19 mouse cellular contexts compared by ENCODE assay signal in the genomic region with DNA sequence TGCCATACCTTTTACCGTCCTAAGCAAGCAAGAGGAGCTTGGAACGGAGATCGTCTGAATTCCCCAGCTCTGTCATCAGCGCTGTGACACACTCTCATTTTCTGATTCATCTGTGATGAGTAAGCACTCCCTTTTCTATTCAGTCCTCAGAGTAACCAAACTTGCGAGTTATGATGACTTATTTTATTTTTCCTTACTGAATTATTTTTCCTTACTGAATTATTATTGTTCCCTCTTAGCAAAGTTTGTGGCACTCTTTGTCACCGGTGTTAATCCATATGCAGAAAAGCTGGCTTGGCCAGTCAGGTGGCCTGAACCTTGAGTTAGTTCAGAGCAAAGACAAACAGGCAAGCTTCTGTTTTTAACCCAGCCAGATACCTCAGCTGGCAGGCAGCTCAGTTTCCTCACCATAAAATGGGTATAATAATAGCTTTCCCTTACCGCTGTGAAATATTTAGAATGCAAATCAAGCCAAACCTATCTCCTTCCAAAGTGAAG.
A peak's percentile ranks its signal among the peaks of the same experiment; 100 is the strongest.
DNase-seq lines count a peak whose midpoint lies in the region; ATAC-seq and TF ChIP-seq lines count a peak whose summit lies in the region.
"Had no signal": no experiment of that assay in that cellular context is flagged by ENCODE, and none has a peak within 500 bp of the region (broad histone marks: within the 10 kb centered on the region; RNA-seq: fewer than 3 reads in every experiment).

No protein-coding gene starts in this region.

- no peaks in the 10 kb centered on the region for H3K27me3 ChIP-seq in stomach, embryonic 16.5 days (ENCODE audit: control insufficient read depth, insufficient read depth, low read length)
- no peaks in the 10 kb centered on the region for H3K27me3 ChIP-seq in stomach, postnatal 0 days (ENCODE audit: control insufficient read depth, insufficient read depth, low read length)
- no peaks in the 10 kb centered on the region for H3K27me3 ChIP-seq in hindbrain, embryonic 10.5 days (ENCODE audit: insufficient read depth, poor library complexity, severe bottlenecking)
- H3K27me3 ChIP-seq: embryonic facial prominence, embryonic 12.5 days; liver, embryonic 15.5 days; neural tube, embryonic 12.5 days; stomach, embryonic 15.5 days had no signal

- H3K4me2 ChIP-seq in stomach, embryonic 16.5 days (ENCODE audit: low read depth, low read length), result no peak overlapping the region
- no peak overlapping the region for H3K4me2 ChIP-seq in stomach, postnatal 0 days (replicated peaks; ENCODE audit: low read depth)
- H3K4me2 ChIP-seq: embryonic facial prominence, embryonic 12.5 days; liver, embryonic 15.5 days; neural tube, embryonic 12.5 days; stomach, embryonic 15.5 days had no signal

- peak; percentile 40 for DNase-seq in adrenal gland, postnatal 14 days
- no peak for DNase-seq in adrenal gland, postnatal 4 days (ENCODE audit: low spot score in 2 of 2)
- no peak for DNase-seq in stomach, postnatal 0 days (ENCODE audit: low spot score)
- DNase-seq in urinary bladder, postnatal 14 days (ENCODE audit: low spot score), result no peak
- DNase-seq in hindbrain, embryonic 10.5 days (ENCODE audit: low spot score), result no peak
- DNase-seq: cerebellum, adult 9-10 months; gastrocnemius, postnatal 14 days; kidney, adult 2 months; kidney, postnatal 25 days; layer of hippocampus, adult 9-11 months; spleen, adult 18-20 months; thymus, postnatal 14 days had no signal

- no peak for TF ChIP-seq EP300 in stomach, postnatal 0 days (optimal IDR thresholded peaks at IDR 0.05)

- no peak for ATAC-seq in stomach, embryonic 16.5 days (ENCODE audit: insufficient read depth, low FRiP score)
- ATAC-seq in stomach, postnatal 0 days (ENCODE audit: low FRiP score, low TSS enrichment), result no peak

- H3K27ac ChIP-seq in stomach, embryonic 16.5 days (ENCODE audit: low read length), result peak overlapping the region; percentile 2; the same call in 1 of the 2 replicates
- H3K27ac ChIP-seq in stomach, postnatal 0 days (replicated peaks), result no peak overlapping the region
- peak overlapping the region; percentile 39; the same call in 1 of the 2 replicates for H3K27ac ChIP-seq in brown adipose tissue, adult 24 weeks (replicated peaks; ENCODE audit: low read depth, low read length)
- H3K27ac ChIP-seq in hindbrain, embryonic 10.5 days, result no peak overlapping the region
- H3K27ac ChIP-seq: embryonic facial prominence, embryonic 12.5 days; liver, embryonic 15.5 days; neural tube, embryonic 12.5 days; stomach, embryonic 15.5 days had no signal

- no peak for TF ChIP-seq CTCF in stomach, postnatal 0 days (IDR thresholded peaks at IDR 0.05; ENCODE audit: low read depth)

- H3K36me3 ChIP-seq in stomach, embryonic 16.5 days (ENCODE audit: control insufficient read depth, insufficient read depth, low read length), result no peaks in the 10 kb centered on the region
- H3K36me3 ChIP-seq in stomach, postnatal 0 days (ENCODE audit: control insufficient read depth, insufficient read depth, low read length), result no peaks in the 10 kb centered on the region
- no peaks in the 10 kb centered on the region for H3K36me3 ChIP-seq in hindbrain, embryonic 10.5 days
- H3K36me3 ChIP-seq: embryonic facial prominence, embryonic 12.5 days; G1E; liver, embryonic 15.5 days; neural tube, embryonic 12.5 days; stomach, embryonic 15.5 days had no signal

- no peak overlapping the region for H3K4me3 ChIP-seq in stomach, embryonic 16.5 days (replicated peaks; ENCODE audit: low read length)
- H3K4me3 ChIP-seq in stomach, postnatal 0 days (ENCODE audit: low read depth, low read length), result no peak overlapping the region
- no peak overlapping the region for H3K4me3 ChIP-seq in brown adipose tissue, adult 24 weeks (ENCODE audit: insufficient read depth, low read depth, low read length)
- no peak overlapping the region for H3K4me3 ChIP-seq in hindbrain, embryonic 10.5 days
- H3K4me3 ChIP-seq: embryonic facial prominence, embryonic 12.5 days; liver, embryonic 15.5 days; neural tube, embryonic 12.5 days; stomach, embryonic 15.5 days had no signal

- no peaks in the 10 kb centered on the region for H3K9me3 ChIP-seq in stomach, embryonic 16.5 days (replicated peaks; ENCODE audit: control insufficient read depth, low read length)
- H3K9me3 ChIP-seq in stomach, postnatal 0 days (ENCODE audit: control insufficient read depth, low read length), result no peaks in the 10 kb centered on the region
- no peaks in the 10 kb centered on the region for H3K9me3 ChIP-seq in hindbrain, embryonic 10.5 days
- H3K9me3 ChIP-seq: embryonic facial prominence, embryonic 12.5 days; G1E; liver, embryonic 15.5 days; neural tube, embryonic 12.5 days; stomach, embryonic 15.5 days had no signal

- H3K4me1 ChIP-seq in stomach, embryonic 16.5 days (ENCODE audit: control insufficient read depth, insufficient read depth, low read length), result no peaks in the 10 kb centered on the region
- H3K4me1 ChIP-seq in stomach, postnatal 0 days (replicated peaks; ENCODE audit: control insufficient read depth, insufficient read depth), result no peaks in the 10 kb centered on the region
- peaks cover 17% of the 10 kb centered on the region for H3K4me1 ChIP-seq in brown adipose tissue, adult 24 weeks (ENCODE audit: control insufficient read depth, insufficient read depth, insufficient read length, low read length)
- peaks cover 21% of the 10 kb centered on the region for H3K4me1 ChIP-seq in hindbrain, embryonic 10.5 days (replicated peaks)
- H3K4me1 ChIP-seq: liver, embryonic 15.5 days had no signal

- H3K9ac ChIP-seq in stomach, embryonic 16.5 days (ENCODE audit: low read length), result no peak overlapping the region
- no peak overlapping the region for H3K9ac ChIP-seq in stomach, postnatal 0 days (ENCODE audit: low read length)
- H3K9ac ChIP-seq: embryonic facial prominence, embryonic 12.5 days; liver, embryonic 15.5 days; neural tube, embryonic 12.5 days; stomach, embryonic 15.5 days had no signal

- whole genome bisulfite sequencing in stomach, embryonic 16.5 days, result 65% methylated on average over 7 of the region's 7 CpGs
- 63% methylated on average over 7 of the region's 7 CpGs for WGBS in stomach, postnatal 0 days
- WGBS in hindbrain, embryonic 10.5 days, result 81% methylated on average over 7 of the region's 7 CpGs

Comparison
In these comparisons a context has a peak if more than half of its experiments do, and no peak if none do; other contexts are left out.
1. H3K27ac ChIP-seq: peak in stomach, embryonic 16.5 days (single experiment) and brown adipose tissue, adult 24 weeks (single experiment); none in stomach, postnatal 0 days (single experiment) and hindbrain, embryonic 10.5 days (single experiment).